Mouse (Mus musculus): ENCODE data around the gene Rcan1. TPM values are rescaled to one million over a fixed set of nuclear protein-coding genes. Genes with fewer than 3 reads are reported as not detected.

Rcan1 gene
- polyA plus RNA-seq, 1 experiment = 21.6 TPM

- peaks cover 9% of the 10 kb centered on the region for H3K4me1 ChIP-seq (ENCODE audit: control insufficient read depth, insufficient read depth, low read length)
- no peak overlapping the region for H3K4me3 ChIP-seq (replicated peaks; ENCODE audit: extremely low read depth, low read depth, low read length)
- TF ChIP-seq CTCF (IDR thresholded peaks at IDR 0.05; ENCODE audit: insufficient read depth, low read length) = no peak
- no peak for TF ChIP-seq POLR2A (IDR thresholded peaks at IDR 0.05; ENCODE audit: borderline replicate concordance, extremely low read depth, low read depth, low read length)
- 82% methylated on average over 4 of the region's 4 CpGs for whole genome bisulfite sequencing
- DNase-seq = no peak
Observed at GRCm38 (mm10) chr16:92442946-92443345, 27.7 kb downstream of the Rcan1 start.

- Histone ChIP-seq H3K4me3 (replicated peaks; ENCODE audit: extremely low read depth, low read depth, low read length) (no peak overlapping the region), H3K4me1 (ENCODE audit: control insufficient read depth, insufficient read depth, low read length) (peaks cover 9% of the 10 kb centered on the region)
- 92% methylated on average over 11 of the region's 11 CpGs for WGBS
- no peak for DNase-seq
- no peak for TF ChIP-seq POLR2A (IDR thresholded peaks at IDR 0.05; ENCODE audit: borderline replicate concordance, extremely low read depth, low read depth, low read length)
- TF ChIP-seq CTCF (IDR thresholded peaks at IDR 0.05; ENCODE audit: insufficient read depth, low read length) = no peak
Observed at GRCm38 (mm10) chr16:92442150-92442549, 28.5 kb downstream of the Rcan1 start.

- peaks cover 9% of the 10 kb centered on the region for H3K4me1 ChIP-seq (ENCODE audit: control insufficient read depth, insufficient read depth, low read length)
- no peak for TF ChIP-seq POLR2A (IDR thresholded peaks at IDR 0.05; ENCODE audit: borderline replicate concordance, extremely low read depth, low read depth, low read length)
- no peak for TF ChIP-seq CTCF (IDR thresholded peaks at IDR 0.05; ENCODE audit: insufficient read depth, low read length)
- H3K4me3 ChIP-seq (replicated peaks; ENCODE audit: extremely low read depth, low read depth, low read length) = no peak overlapping the region
- no peak for DNase-seq
- WGBS = 74% methylated on average over 3 of the region's 3 CpGs
Observed at GRCm38 (mm10) chr16:92441203-92441602, 29.5 kb downstream of the Rcan1 start.

- WGBS = 76% methylated on average over 8 of the region's 8 CpGs
- TF ChIP-seq CTCF (IDR thresholded peaks at IDR 0.05; ENCODE audit: insufficient read depth, low read length) (no peak), POLR2A (IDR thresholded peaks at IDR 0.05; ENCODE audit: borderline replicate concordance, extremely low read depth, low read depth, low read length) (no peak)
Observed at GRCm38 (mm10) chr16:92440229-92440628, 30.4 kb downstream of the Rcan1 start.

GRCm38 (mm10) chr16:92439775-92440174, 30.9 kb downstream of the Rcan1 start:
- DNase-seq = no peak
- peaks cover 9% of the 10 kb centered on the region for H3K4me1 ChIP-seq (ENCODE audit: control insufficient read depth, insufficient read depth, low read length)
- TF ChIP-seq CTCF (IDR thresholded peaks at IDR 0.05; ENCODE audit: insufficient read depth, low read length) (no peak), POLR2A (IDR thresholded peaks at IDR 0.05; ENCODE audit: borderline replicate concordance, extremely low read depth, low read depth, low read length) (no peak)
- no peak overlapping the region for H3K4me3 ChIP-seq (replicated peaks; ENCODE audit: extremely low read depth, low read depth, low read length)
- 49% methylated on average over 2 of the region's 2 CpGs for WGBS

More at GRCm38 (mm10) chr16:92440229-92440628, 30.4 kb downstream of the Rcan1 start:
- no peak overlapping the region for H3K4me3 ChIP-seq (replicated peaks; ENCODE audit: extremely low read depth, low read depth, low read length)
- peaks cover 9% of the 10 kb centered on the region for H3K4me1 ChIP-seq (ENCODE audit: control insufficient read depth, insufficient read depth, low read length)
- DNase-seq = no peak

- WGBS = 71% methylated on average over 18 of the region's 18 CpGs
- TF ChIP-seq POLR2A (IDR thresholded peaks at IDR 0.05; ENCODE audit: borderline replicate concordance, extremely low read depth, low read depth, low read length) = no peak
- TF ChIP-seq CTCF (IDR thresholded peaks at IDR 0.05; ENCODE audit: insufficient read depth, low read length) = no peak
- DNase-seq = no peak
- Histone ChIP-seq H3K4me3 (replicated peaks; ENCODE audit: extremely low read depth, low read depth, low read length) (no peak overlapping the region), H3K4me1 (ENCODE audit: control insufficient read depth, insufficient read depth, low read length) (no peaks in the 10 kb centered on the region)
Observed at GRCm38 (mm10) chr16:92435431-92435985, 35.2 kb downstream of the Rcan1 start.

- TF ChIP-seq POLR2A (IDR thresholded peaks at IDR 0.05; ENCODE audit: borderline replicate concordance, extremely low read depth, low read depth, low read length) = no peak
- no peak for TF ChIP-seq CTCF (IDR thresholded peaks at IDR 0.05; ENCODE audit: insufficient read depth, low read length)
- no peak for DNase-seq
- peaks cover 11% of the 10 kb centered on the region for H3K4me1 ChIP-seq (ENCODE audit: control insufficient read depth, insufficient read depth, low read length)
- WGBS = 81% methylated on average over 3 of the region's 3 CpGs
- no peak overlapping the region for H3K4me3 ChIP-seq (replicated peaks; ENCODE audit: extremely low read depth, low read depth, low read length)
Observed at GRCm38 (mm10) chr16:92433176-92433575, 37.5 kb downstream of the Rcan1 start.

- no peak for TF ChIP-seq CTCF (IDR thresholded peaks at IDR 0.05; ENCODE audit: insufficient read depth, low read length)
- no peak for TF ChIP-seq POLR2A (IDR thresholded peaks at IDR 0.05; ENCODE audit: borderline replicate concordance, extremely low read depth, low read depth, low read length)
- no peak for DNase-seq
- Histone ChIP-seq H3K4me3 (replicated peaks; ENCODE audit: extremely low read depth, low read depth, low read length) (no peak overlapping the region), H3K4me1 (ENCODE audit: control insufficient read depth, insufficient read depth, low read length) (peaks cover 16% of the 10 kb centered on the region)
- WGBS = 48% methylated on average over 8 of the region's 8 CpGs
Observed at GRCm38 (mm10) chr16:92430731-92431130, 39.9 kb downstream of the Rcan1 start.

GRCm38 (mm10) chr16:92428197-92428950, 42.3 kb downstream of the Rcan1 start:
- 12% methylated on average over 19 of the region's 19 CpGs for WGBS
- peak; percentile 57 for DNase-seq
- H3K4me3 ChIP-seq (replicated peaks; ENCODE audit: extremely low read depth, low read depth, low read length) = no peak overlapping the region

GRCm38 (mm10) chr16:92426708-92427107, 44.0 kb downstream of the Rcan1 start:
- DNase-seq = no peak
- peaks cover 16% of the 10 kb centered on the region for H3K4me1 ChIP-seq (ENCODE audit: control insufficient read depth, insufficient read depth, low read length)
- 72% methylated on average over 6 of the region's 6 CpGs for WGBS
- no peak overlapping the region for H3K4me3 ChIP-seq (replicated peaks; ENCODE audit: extremely low read depth, low read depth, low read length)
- no peak for TF ChIP-seq POLR2A (IDR thresholded peaks at IDR 0.05; ENCODE audit: borderline replicate concordance, extremely low read depth, low read depth, low read length)
- TF ChIP-seq CTCF (IDR thresholded peaks at IDR 0.05; ENCODE audit: insufficient read depth, low read length) = no peak

More at GRCm38 (mm10) chr16:92428197-92428950, 42.3 kb downstream of the Rcan1 start:
- peaks cover 16% of the 10 kb centered on the region for H3K4me1 ChIP-seq (ENCODE audit: control insufficient read depth, insufficient read depth, low read length)
- TF ChIP-seq POLR2A (IDR thresholded peaks at IDR 0.05; ENCODE audit: borderline replicate concordance, extremely low read depth, low read depth, low read length) = no peak
- TF ChIP-seq CTCF (IDR thresholded peaks at IDR 0.05; ENCODE audit: insufficient read depth, low read length) = 0 out of 2 replicates have a peak, but pooled peaks have one; percentile 9

Data from lung, adult 2 months (tissue).